Mouse (Mus musculus): ENCODE data around the gene Cebpe. TPM values are rescaled to one million over a fixed set of nuclear protein-coding genes. Genes with fewer than 3 reads are reported as not detected.

The Cebpe gene
- total and polyA plus RNA-seq, 3 experiments: 0.32 TPM; not detected in 2

- H3K4me3 ChIP-seq (ENCODE audit: control insufficient read depth in 1 of 2, insufficient read depth in 1 of 2, low read depth in 2 of 2, low read length in 2 of 2): no peak overlapping the region
- H3K9me3 ChIP-seq (replicated peaks; ENCODE audit: insufficient read depth, low read length): no peaks in the 10 kb centered on the region
- no peaks in the 10 kb centered on the region for H3K79me2 ChIP-seq (ENCODE audit: control insufficient read depth, insufficient read depth, low read length, poor library complexity)
- TF ChIP-seq ZC3H11A (IDR thresholded peaks at IDR 0.05; ENCODE audit: low read depth, low read length) (no peak), BHLHE40 (IDR thresholded peaks at IDR 0.05; ENCODE audit: borderline replicate concordance, low read depth, low read length) (no peak), E2F4 (IDR thresholded peaks at IDR 0.05; ENCODE audit: borderline replicate concordance, low read depth, low read length) (no peak)
- H3K36me3 ChIP-seq (ENCODE audit: control insufficient read depth in 1 of 2, insufficient read depth in 2 of 2, low read length in 2 of 2): peaks cover 0 to 5% of the 10 kb centered on the region in 2 experiments; a peak in 2 of 4 replicates
- H3K4me1 ChIP-seq (ENCODE audit: control insufficient read depth in 1 of 2, insufficient read depth in 2 of 2, low read length in 2 of 2): peaks cover 3 to 15% of the 10 kb centered on the region in 2 experiments
- no peak overlapping the region for H3K9ac ChIP-seq (ENCODE audit: control insufficient read depth, low read depth, low read length, poor library complexity, severe bottlenecking)
- no peak for DNase-seq (ENCODE audit: low read depth, low spot score)
- H3K27ac ChIP-seq (ENCODE audit: control insufficient read depth, low read depth, low read length): no peak overlapping the region
- no peaks in the 10 kb centered on the region for H3K27me3 ChIP-seq (ENCODE audit: control insufficient read depth in 1 of 2, insufficient read depth in 2 of 2, low read length in 2 of 2)
These were observed 12.4 kb downstream of the Cebpe start for GRCm38 (mm10) chr14:54699586-54699985.

GRCm38 (mm10) chr14:54698733-54699132 is 13.2 kb downstream of the Cebpe start, which contains the start of gene Gm29776:
Gm29776 (minus strand) TSS chr14:54698833.
- peaks cover 0 to 5% of the 10 kb centered on the region in 2 experiments; a peak in 2 of 4 replicates for H3K36me3 ChIP-seq (ENCODE audit: control insufficient read depth in 1 of 2, insufficient read depth in 2 of 2, low read length in 2 of 2)

DNA sequence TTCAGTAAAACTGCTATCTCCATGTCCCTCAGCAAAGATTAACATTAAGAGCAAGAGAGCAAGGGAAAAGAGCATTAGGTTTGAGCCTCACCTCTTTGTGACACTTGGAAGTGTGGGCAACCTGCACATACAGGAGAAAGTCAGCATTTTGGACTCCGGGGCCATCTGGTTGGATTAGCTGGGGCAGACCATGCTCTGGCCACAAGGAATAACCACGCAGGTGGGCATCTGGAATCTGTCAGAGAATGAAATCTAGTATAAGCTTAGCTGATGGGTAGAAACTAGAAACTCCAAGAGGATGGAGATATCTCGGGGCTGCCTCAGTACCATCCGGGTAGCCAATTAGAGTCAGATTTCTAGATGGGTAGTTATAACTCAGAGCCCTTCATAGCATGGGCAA is 15.2 kb downstream of the Cebpe start:
- Histone ChIP-seq H3K9me3 (replicated peaks; ENCODE audit: insufficient read depth, low read length) (no peaks in the 10 kb centered on the region), H3K27me3 (ENCODE audit: control insufficient read depth in 1 of 2, insufficient read depth in 2 of 2, low read length in 2 of 2) (no peaks in the 10 kb centered on the region), H3K4me1 (ENCODE audit: control insufficient read depth in 1 of 2, insufficient read depth in 2 of 2, low read length in 2 of 2) (no peaks in the 10 kb centered on the region), H3K36me3 (ENCODE audit: control insufficient read depth in 1 of 2, insufficient read depth in 2 of 2, low read length in 2 of 2) (peaks cover 0 to 2% of the 10 kb centered on the region in 2 experiments; a peak in 1 of 4 replicates), H3K9ac (ENCODE audit: control insufficient read depth, low read depth, low read length, poor library complexity, severe bottlenecking) (no peak overlapping the region), H3K79me2 (ENCODE audit: control insufficient read depth, insufficient read depth, low read length, poor library complexity) (no peaks in the 10 kb centered on the region), H3K27ac (ENCODE audit: control insufficient read depth, low read depth, low read length) (no peak overlapping the region), H3K4me3 (ENCODE audit: control insufficient read depth in 1 of 2, insufficient read depth in 1 of 2, low read depth in 2 of 2, low read length in 2 of 2) (no peak overlapping the region)
- DNase-seq (ENCODE audit: low read depth, low spot score): no peak
- no peak for TF ChIP-seq POLR2AphosphoS5 (IDR thresholded peaks at IDR 0.05; ENCODE audit: borderline replicate concordance, low read depth, low read length)
- TF ChIP-seq NELFE (IDR thresholded peaks at IDR 0.05; ENCODE audit: low read depth, low read length): no peak
- TF ChIP-seq ETS1 (IDR thresholded peaks at IDR 0.05; ENCODE audit: low read depth, low read length): no peak
- no peak for TF ChIP-seq ZC3H11A (IDR thresholded peaks at IDR 0.05; ENCODE audit: low read depth, low read length)
- TF ChIP-seq POLR2A (IDR thresholded peaks at IDR 0.05; ENCODE audit: control insufficient read depth in 1 of 2, insufficient read depth in 1 of 2, low read depth in 1 of 2, low read length in 2 of 2, poor library complexity in 1 of 2): no peak
- TF ChIP-seq ZKSCAN1 (IDR thresholded peaks at IDR 0.05; ENCODE audit: low read depth, low read length): no peak
- TF ChIP-seq MYB (IDR thresholded peaks at IDR 0.05; ENCODE audit: low read depth, low read length): no peak
- no peak for TF ChIP-seq TAL1 (IDR thresholded peaks at IDR 0.05; ENCODE audit: low read length)
- no peak for TF ChIP-seq MYC (IDR thresholded peaks at IDR 0.05; ENCODE audit: low read depth, low read length)

More at GRCm38 (mm10) chr14:54698733-54699132, 13.2 kb downstream of the Cebpe start, which contains the start of gene Gm29776:
- Histone ChIP-seq H3K79me2 (ENCODE audit: control insufficient read depth, insufficient read depth, low read length, poor library complexity) (no peaks in the 10 kb centered on the region), H3K27ac (ENCODE audit: control insufficient read depth, low read depth, low read length) (no peak within 1 kb of the TSS), H3K4me3 (ENCODE audit: control insufficient read depth in 1 of 2, insufficient read depth in 1 of 2, low read depth in 2 of 2, low read length in 2 of 2) (no peak within 1 kb of the TSS), H3K9me3 (replicated peaks; ENCODE audit: insufficient read depth, low read length) (no peaks in the 10 kb centered on the region), H3K4me1 (ENCODE audit: control insufficient read depth in 1 of 2, insufficient read depth in 2 of 2, low read length in 2 of 2) (peaks cover 3 to 14% of the 10 kb centered on the region in 2 experiments), H3K27me3 (ENCODE audit: control insufficient read depth in 1 of 2, insufficient read depth in 2 of 2, low read length in 2 of 2) (no peaks in the 10 kb centered on the region), H3K9ac (ENCODE audit: control insufficient read depth, low read depth, low read length, poor library complexity, severe bottlenecking) (no peak within 1 kb of the TSS)
- TF ChIP-seq USF1 (IDR thresholded peaks at IDR 0.05; ENCODE audit: low read depth, low read length) (no peak), MAZ (IDR thresholded peaks at IDR 0.05; ENCODE audit: low read depth, low read length) (no peak), POLR2AphosphoS5 (IDR thresholded peaks at IDR 0.05; ENCODE audit: borderline replicate concordance, low read depth, low read length) (no peak), MEF2A (IDR thresholded peaks at IDR 0.05; ENCODE audit: extremely low read depth, insufficient replicate concordance, low read depth, low read length, poor library complexity, severe bottlenecking) (no peak), NRF1 (IDR thresholded peaks at IDR 0.05; ENCODE audit: insufficient read depth, low read depth, low read length, poor library complexity, severe bottlenecking) (no peak), E2F4 (IDR thresholded peaks at IDR 0.05; ENCODE audit: borderline replicate concordance, low read depth, low read length) (no peak), MYB (IDR thresholded peaks at IDR 0.05; ENCODE audit: low read depth, low read length) (no peak), TCF12 (IDR thresholded peaks at IDR 0.05; ENCODE audit: low read depth, low read length) (no peak), TBP (IDR thresholded peaks at IDR 0.05; ENCODE audit: low read depth, low read length) (no peak), RAD21 (IDR thresholded peaks at IDR 0.05; ENCODE audit: low read depth, low read length) (no peak), SMC3 (IDR thresholded peaks at IDR 0.05; ENCODE audit: low read depth, low read length) (no peak), KAT2A (conservative IDR thresholded peaks at IDR 0.05; ENCODE audit: low read depth, low read length) (no peak), MAFK (IDR thresholded peaks at IDR 0.05; ENCODE audit: borderline replicate concordance, low read depth, low read length) (no peak), ZKSCAN1 (IDR thresholded peaks at IDR 0.05; ENCODE audit: low read depth, low read length) (no peak), ETS1 (IDR thresholded peaks at IDR 0.05; ENCODE audit: low read depth, low read length) (no peak), ZNF384 (IDR thresholded peaks at IDR 0.05; ENCODE audit: low read depth, low read length) (no peak), RCOR1 (IDR thresholded peaks at IDR 0.05; ENCODE audit: low read depth, low read length) (no peak), MXI1 (IDR thresholded peaks at IDR 0.05; ENCODE audit: low read depth, low read length) (no peak), HCFC1 (IDR thresholded peaks at IDR 0.05; ENCODE audit: low read depth, low read length) (no peak), ELF1 (IDR thresholded peaks at IDR 0.05; ENCODE audit: low read depth, low read length) (no peak)
- DNase-seq (ENCODE audit: low read depth, low spot score): no peak
